Mouse (Mus musculus): ENCODE results near the gene Mycbp2.

Gene Mycbp2

GRCm38 (mm10) chr14:103070790-103071189, 275.8 kb downstream of the Mycbp2 start:
- peak in 1 of 2 experiments; percentile 20 for DNase-seq

DNA sequence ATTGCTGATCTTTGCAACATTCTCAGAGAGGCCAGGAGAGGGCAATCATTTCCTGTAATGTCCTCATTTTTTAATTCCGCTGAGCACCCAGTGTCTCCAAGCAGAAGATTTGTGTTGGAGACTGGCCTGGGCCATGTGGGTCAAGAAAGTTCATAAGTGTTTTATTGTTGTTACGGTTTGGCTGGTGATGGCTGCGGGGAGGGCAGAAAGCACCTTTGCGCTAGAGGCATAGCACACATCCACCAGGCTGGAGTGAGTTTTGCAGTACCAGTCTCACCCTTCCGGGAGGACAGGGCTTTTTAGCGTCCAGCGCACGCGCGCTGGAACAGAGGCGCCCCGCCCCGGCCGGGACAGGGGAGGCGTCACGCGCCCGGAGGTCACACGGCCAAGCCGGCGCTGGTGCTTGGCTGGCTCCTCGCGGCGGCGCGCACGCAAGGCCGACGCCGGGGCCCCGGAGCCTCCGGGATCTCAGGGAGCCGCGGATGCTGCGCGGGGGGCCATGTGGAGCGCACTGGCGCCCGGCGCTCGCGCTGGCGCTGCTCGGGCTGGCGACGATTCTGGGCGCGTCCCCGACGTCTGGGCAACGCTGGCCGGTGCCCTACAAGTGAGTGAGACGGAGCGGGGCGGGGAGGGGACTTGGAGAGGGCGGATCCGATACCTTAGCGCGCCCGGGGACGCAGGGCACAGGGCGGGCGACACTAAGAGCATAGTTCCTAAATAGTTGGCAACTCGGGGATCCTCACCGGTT, 276.6 kb downstream of the Mycbp2 start, which contains the start of gene Cln5:
Cln5 (plus strand) TSS at position 353 of the 748 bp plus-strand sequence.
- peak; percentile 88 to 96 for DNase-seq

DNA sequence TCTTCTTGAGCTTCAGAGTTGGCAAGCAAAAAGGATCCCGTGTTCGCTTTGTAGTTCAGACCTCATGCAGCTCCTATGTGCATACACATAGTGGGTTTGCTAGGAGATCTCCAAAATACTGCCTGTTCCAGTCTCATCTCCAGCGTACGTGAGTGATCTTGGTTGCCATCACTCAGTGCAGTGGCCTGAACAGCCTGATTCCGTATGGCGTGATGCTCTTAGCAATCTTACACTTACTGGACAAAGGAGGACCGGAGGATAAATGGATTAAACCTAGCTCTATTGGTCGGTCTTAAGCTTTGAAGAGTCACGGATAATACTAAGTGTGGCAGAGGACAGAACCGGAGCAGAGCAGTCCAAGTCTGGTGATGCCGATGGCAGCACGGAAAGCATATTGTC, 277.1 kb downstream of the Mycbp2 start:
- DNase-seq = no peak

- peak; percentile 83 to 92 for DNase-seq
These were observed 281.1 kb downstream of the Mycbp2 start for GRCm38 (mm10) chr14:103065294-103066167.
